Mouse (Mus musculus): ENCODE data around the gene Nkiras2.
"Not testable (repeated sequence)": the region's sequence is repeated elsewhere in the genome, so short reads cannot be mapped to it uniquely, and the experiment has no call there.

Nkiras2 gene

DNA sequence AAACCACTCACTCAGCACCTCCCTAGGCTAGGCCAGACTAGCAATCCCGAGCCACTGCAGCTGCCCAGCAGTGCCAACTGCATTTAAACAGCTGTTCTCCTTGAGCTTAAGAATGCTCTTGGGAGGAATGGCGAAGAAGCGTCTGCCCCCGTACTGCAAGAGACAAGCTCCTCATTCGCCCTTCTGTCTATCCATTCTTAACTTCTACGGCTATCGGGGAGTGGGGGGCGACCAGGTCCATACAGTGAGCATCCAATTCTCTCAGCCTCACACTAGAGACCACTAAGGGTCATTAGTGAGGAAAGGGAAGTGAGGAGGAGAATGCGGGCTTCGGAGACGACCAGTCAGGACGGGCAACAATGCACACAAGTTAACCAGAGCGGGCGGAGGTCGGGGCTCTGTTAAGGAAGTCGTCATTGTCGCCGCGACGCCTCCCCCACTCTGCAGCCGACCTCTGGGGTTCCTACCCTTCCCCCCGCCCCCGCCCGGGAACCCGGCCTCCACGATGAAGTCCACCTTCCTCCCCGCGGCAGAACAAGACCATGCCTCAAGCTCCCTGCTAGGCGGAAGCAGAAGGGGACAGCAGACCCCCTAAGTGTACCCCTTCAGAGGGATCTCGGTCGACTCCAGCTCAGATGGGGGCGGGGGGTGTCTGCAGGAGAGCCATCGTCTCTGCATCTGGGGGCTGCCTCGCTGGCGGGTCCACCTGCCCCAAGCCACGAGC lies at the start of gene Nkiras2:
TSS of gene Nkiras2 (plus strand) at position 484 of the 724 bp plus-strand sequence.
- peak; percentile 49 to 64 for DNase-seq (ENCODE audit: low spot score in 2 of 2)

DNA sequence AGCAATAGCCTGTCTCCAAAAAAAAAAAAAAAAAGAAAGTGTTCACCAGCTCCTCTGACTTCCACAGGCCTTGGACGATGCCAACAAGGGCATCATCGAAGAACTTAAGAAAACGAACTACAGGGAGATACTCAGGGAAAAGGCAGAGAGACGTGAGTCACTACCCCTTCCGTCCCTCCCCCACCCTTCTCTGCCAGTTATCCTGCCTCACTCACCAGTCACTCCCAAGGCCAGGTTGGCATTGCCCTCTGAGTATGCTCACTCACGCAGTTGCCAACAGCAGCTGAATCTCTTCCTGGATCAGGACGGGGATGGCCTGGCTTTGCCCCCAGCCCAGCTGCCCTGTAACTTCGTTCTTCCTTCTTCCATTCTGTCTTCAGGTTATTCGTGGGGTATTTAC lies 49.3 kb upstream of the Nkiras2 start:
- no peak for DNase-seq (ENCODE audit: low spot score in 2 of 2)

DNA sequence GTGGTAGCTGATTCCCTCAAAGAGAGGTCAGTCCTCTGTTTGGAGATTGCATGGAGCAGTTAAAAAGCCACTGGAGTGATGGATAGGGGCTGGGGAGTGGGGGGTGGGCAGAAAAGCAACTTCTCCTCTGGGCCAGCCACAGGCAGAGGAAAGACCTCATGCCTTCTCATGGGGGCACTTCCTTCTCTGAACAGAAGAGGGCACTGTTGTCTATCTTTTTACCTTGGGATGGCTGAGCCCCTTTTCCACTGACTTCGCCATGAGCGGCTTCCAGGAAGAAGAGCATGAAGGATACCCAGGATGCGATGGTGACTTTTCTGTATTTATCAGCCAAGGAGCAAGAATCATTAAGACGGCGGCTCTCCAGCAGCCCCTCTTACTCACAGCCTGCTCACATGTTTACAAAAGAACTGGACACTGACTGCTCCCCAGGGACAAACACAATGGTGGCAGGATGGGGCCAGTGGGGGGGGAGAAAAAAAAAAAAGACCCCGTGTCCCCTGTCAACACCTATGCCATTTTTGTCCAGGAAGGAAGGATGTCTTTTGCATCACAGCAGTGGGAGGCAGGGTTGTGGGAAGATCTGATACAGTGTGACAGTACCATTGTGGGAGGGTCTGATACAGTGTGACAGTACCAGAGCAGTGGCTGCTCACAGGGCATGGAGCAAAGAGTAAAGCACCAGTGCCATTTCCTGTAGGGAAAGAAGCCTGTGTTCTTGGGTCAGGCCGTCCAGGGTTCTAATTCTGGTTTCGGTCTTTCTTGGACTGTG lies 48.4 kb upstream of the Nkiras2 start:
- peak; percentile 44 to 69 for DNase-seq (ENCODE audit: low spot score in 2 of 2)

DNA sequence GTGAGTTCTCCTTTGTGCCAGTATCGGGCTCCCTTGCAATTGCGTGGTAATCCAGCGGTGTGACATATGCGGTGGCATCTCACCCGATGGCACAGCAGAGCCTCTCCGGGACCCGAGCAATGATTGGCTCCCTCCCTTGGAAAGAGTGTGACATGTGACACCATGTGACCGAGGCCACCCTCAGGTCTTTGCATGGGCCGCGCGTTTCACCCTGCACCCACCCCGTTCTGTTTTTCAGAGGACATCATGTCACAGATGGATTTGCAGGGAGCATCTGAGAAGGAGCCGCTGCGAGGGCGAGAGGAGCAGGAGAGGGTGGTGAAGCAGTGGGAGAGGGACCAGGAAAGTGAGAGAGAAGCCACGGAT lies 47.9 kb upstream of the Nkiras2 start:
- no peak for DNase-seq (ENCODE audit: low spot score in 2 of 2)

DNA sequence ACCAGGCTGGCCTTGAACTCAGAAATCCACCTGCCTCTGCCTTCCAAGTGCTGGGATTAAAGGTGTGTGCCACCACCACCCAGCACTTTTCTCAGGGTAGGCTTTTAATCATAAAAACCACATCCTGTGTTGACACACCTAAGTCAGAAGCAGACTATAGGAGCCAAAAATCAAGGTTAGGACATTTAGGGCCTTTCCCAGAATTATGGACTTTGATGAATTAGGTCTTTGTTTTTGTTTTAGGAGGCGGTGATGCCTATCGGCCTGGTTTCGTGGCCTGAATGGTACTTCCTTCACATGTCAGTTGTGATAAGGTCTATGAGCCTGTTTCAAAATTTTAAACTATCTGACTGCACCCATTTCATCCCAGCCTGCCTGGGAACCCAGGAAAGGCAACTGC lies 44.9 kb upstream of the Nkiras2 start:
- peak; percentile 17 to 39 for DNase-seq (ENCODE audit: low spot score in 2 of 2)

DNA sequence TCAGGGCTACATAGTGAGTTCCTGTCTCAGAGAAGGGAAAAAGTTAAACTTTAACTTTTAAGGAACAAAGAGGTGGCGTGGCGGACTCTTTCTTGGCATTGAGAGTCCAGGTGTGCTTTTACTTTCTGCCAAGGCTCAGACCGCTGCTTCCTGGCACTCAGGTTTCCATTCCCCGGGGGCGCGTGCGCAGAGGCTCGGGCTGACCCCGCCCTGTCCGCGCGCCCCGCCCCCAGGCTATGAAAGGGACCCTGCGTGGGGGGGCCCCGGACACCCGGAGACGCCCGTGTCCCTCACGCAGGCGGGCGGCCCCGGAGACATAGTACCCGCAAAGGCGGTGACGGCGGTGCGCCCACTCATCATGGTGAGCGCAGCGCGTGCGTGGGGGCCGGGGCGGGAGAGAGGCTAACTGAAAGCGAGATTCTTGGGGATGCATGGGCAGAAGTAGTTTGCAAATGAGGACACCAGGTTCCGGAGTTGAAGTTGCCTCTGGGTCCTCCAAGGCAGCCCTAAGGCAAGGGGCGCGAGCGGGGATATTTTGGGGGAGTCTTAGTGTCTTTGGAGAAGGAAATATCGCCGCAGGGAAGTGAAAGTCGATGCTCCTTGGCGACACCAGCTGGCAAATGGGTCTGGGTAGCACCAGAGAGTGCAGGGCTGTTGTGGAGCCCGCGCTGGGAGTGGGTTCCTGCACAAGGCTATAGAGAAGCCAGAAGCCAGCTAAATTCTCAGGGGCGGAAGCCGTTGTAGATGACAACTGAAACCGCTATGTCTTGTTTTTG lies 44.1 kb upstream of the Nkiras2 start, which contains the start of gene Cnp:
TSS of gene Cnp (plus strand) at position 197 of the 776 bp plus-strand sequence.
- DNase-seq (ENCODE audit: low spot score in 2 of 2): peak; percentile 67 to 79

DNA sequence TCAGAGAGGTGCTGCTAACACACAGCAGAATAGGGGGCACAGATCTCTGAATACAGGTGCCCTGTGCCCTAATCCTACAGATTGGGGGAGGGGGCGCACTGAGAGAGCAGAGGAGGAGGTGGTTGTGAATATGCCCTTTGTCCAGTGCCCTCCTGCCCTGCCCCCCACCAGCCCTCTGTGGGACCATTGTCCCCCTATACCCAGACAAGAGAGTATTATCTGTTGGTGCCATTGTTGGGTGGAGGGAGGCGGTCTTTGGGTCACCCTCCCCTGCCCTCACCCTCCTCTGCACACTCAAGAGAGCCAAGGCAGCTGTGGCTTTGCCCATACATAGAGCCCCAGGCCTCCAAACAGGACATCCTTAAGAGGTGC lies 43.6 kb upstream of the Nkiras2 start:
- DNase-seq (ENCODE audit: low spot score in 2 of 2): no peak

DNA sequence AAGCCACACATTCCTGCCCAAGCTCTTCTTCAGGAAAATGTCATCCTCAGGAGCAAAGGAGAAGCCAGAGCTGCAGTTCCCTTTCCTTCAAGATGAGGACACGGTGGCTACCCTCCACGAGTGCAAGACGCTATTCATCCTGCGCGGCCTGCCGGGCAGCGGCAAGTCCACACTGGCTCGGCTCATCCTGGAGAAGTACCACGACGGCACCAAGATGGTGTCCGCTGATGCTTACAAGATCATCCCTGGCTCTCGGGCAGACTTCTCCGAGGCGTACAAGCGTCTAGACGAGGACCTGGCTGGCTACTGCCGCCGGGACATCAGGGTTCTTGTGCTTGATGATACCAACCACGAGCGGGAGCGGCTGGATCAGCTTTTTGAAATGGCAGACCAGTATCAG lies 42.8 kb upstream of the Nkiras2 start:
- no peak for DNase-seq (ENCODE audit: low spot score in 2 of 2)

DNA sequence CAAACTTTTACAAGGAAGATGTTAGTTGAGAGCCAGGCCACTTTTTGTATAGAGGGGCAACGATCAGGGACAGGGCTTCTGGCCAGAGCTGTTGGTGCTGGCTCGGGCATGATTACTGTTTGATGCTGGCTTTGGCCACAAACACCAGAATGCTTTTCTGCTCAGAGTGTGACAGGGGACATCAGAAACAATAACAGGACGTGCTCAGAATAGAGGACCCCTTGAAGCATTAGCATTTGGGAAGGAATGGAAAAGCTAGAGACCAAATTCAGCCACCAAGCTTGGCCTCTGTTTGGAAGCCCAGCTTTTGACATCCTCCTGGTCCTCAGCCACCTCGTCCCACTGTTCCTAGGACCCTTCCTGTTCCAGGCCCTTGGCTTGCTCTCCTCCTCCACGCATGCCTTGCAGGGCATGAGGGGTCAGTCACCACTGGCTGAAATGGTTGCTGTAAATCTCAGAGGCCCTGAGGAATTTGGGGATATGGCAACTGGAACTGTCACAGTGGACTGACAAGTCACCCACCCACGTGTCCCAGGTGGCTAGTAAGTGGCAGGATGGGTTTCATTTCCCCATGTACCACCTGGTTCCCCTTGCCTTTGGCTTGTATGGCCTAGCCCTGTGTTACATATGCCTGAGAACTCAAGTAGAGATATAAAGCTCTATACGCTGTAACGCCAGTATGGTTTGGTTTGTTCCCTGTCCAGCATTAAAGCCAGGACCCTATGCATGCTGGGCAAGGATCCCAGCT lies 41.0 kb upstream of the Nkiras2 start:
- DNase-seq (ENCODE audit: low spot score in 2 of 2): peak in 1 of 2 experiments; percentile 53

DNA sequence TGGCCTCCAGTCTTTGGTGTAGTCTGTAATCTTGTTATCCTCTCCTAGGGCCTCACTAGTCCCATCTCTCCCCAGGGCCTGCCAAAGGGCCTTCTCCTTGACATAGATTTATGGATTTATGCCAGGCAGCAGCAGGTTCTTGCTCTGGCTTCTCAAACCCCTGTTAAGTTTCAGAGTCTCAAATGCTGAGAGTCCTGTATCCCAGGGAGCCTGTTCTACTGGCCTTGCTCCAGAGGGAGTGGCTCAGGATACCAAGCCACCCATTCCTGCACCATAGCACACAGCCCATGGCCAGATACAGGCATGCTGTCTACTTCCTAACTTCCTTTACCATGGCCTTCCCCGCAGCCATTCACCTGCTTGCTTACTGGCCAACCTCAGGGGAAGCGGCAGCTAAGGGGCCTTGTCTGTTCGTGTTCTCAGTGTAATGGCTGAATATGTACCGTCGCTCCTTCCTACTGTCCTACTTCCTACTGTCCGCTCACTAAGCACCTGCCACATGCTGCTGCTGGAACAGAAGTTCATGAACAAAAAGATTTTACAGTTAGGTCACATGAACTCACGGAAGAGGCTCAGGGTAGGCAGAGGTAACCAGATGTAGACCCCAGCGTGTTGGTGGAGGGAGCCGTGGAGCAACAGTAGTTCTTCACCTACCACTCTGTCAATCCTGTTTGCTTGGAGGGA lies 39.8 kb upstream of the Nkiras2 start:
- DNase-seq (ENCODE audit: low spot score in 2 of 2): no peak

DNA sequence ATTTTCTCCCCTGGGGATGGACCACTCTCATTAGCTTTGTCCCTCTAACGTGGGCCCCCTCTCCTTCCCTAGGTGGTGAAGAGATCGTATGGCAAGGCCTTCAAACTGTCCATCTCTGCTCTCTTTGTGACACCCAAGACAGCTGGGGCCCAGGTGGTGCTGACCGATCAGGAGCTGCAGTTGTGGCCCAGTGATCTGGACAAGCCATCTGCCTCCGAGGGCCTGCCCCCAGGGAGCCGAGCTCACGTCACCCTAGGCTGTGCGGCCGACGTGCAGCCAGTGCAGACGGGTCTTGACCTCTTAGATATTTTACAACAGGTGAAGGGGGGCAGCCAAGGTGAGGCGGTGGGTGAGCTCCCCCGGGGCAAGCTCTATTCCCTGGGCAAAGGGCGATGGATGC lies 38.8 kb upstream of the Nkiras2 start:
- no peak for DNase-seq (ENCODE audit: low spot score in 2 of 2)

DNA sequence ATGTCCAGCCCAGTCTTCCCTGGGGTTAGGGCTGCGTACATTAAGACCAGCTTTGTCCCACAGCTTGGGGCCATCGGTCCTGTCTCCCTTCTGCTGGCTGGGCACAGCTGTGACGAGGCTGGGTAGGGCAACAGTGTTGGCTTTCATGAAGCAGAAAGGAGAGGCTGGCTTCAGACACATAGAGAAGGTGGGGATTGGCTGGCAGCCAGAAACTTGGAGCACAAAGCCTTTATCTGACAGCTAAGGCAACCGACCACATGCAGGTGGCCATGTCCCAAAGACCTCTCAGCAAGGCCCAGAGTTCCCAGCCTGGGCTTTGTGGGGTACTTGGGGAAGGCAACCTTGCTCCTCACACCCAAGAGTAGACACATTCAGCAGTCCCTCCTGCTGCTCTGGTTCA lies 37.3 kb upstream of the Nkiras2 start:
- no peak for DNase-seq (ENCODE audit: low spot score in 2 of 2)

DNA sequence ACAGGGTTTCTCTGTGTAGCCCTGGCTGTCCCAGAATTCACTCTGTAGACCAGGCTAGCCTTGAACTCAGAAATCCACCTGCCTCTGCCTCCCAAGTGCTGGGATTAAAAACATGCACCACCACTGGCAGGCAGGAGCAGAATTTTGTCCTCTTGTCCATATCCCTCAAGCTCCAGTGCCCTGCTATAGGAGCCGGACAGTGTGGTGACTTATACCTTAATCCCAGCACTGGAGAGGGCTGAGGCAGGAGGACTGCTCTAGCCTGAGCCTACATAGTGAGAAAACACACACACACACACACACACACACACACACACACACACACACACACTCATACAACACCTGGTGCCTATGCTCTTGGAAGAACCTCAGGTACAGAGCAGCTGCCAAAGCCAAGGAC lies 36.6 kb upstream of the Nkiras2 start:
- DNase-seq (ENCODE audit: low spot score in 2 of 2): not testable (repeated sequence)

DNA sequence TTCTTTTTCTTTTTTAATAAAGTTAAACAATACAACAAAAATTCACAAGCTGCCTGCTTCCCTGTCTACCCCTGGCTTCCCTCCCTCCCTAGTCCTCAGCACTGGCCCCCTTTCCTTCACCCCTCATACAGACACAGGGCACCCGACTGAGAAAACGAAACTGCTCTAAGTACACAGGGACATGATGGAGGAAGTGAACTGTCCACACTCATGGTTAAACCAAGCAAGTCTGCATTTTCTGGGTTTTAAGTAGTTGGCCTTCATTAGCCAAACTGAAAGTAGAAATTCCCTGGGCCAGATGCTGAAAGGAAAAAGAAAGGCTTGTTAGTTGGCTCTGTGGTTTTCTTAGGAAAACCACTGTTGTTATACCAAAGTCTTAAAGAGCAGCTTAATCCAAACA lies 36.2 kb upstream of the Nkiras2 start:
- DNase-seq (ENCODE audit: low spot score in 2 of 2): no peak

DNA sequence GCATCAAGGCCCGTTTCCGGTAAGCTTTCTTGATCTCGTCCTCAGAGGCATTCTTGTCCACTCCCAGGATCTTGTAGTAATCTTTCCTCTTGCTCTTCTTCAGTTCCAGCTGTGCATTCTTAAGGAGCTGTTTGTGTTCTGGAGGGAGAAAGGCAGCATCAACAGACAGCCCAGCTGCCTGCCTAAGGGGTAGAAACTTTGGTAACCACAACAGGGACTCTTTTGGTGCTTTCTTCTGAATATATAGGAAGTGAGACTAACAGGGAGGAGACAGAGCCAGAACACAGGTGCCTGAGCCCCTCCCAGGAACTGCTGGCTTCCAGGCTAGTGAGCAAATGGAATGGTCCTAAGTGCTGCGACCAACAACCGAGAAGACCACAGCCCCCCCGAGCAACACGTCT lies 34.5 kb upstream of the Nkiras2 start:
- DNase-seq (ENCODE audit: low spot score in 2 of 2): no peak

DNA sequence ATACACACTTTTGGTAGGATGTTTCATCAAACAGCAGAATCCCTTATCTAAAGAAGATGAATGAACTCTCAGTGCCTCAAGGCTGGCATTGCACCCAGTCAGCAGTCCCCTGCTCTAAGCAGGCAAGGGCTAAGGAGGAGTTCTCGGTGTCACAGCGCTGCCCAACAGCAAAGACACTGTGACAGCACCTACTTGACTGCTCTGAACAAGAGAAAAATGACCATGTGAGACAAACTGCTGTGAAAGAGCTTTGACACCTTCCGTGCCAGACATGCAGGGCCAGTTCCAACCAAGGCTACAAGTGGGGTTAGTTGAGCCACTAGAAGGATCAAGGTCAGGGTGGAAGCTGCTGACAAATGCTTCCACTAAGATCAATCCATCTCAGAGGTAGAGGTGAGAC lies 33.9 kb upstream of the Nkiras2 start:
- no peak for DNase-seq (ENCODE audit: low spot score in 2 of 2)

DNA sequence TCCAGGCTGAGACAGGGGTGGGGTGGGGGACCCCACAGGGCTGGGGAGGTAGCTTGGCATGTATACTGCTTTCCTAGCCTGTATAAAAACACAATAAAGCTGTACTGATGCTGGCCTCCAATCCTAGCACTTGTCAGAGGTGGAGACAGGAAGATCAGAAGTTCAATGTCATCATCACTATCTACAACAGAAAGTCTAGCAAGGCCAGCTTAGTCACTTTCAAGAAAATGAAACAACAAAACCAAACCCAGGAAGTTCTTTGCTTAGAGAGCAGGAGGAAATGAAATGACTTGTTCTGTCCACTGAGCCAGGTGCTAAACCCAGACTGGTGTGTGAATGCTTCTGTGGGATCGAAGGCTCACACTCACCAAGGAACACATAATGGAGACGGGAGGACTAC lies 30.6 kb upstream of the Nkiras2 start:
- DNase-seq (ENCODE audit: low spot score in 2 of 2): no peak

DNA sequence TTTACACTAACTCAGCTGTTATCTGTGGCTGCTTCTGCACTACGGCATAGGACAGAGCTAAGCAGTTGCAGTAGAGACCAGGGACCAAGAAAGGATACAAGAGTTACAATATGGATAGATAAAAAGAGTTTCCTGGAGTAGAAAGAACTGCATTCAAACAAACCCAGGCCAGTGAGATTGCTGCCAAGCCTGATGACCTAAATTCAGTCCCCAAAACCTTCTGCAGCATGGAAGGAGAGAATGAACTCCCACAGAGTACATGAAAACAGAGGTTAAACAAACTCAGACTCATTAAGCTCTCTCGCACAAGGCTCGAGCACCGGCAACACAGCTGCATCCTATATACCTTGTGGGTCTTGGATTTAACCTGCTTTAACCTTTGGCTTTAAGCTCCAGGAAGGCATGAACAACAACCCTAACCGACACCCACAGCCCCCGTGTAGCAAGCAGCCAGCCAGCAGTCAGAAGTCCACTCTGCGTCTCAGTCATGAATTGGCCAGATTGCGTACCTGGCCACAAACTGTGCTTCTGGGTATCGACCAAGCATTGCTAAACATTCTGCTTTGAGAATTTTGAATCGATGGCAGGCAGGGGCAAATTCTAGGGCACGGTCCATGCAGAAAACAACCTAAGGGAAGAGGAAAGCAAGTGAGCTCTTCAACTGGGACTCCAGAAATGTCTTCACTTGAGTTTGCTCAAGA lies 26.5 kb upstream of the Nkiras2 start:
- DNase-seq (ENCODE audit: low spot score in 2 of 2): no peak

DNA sequence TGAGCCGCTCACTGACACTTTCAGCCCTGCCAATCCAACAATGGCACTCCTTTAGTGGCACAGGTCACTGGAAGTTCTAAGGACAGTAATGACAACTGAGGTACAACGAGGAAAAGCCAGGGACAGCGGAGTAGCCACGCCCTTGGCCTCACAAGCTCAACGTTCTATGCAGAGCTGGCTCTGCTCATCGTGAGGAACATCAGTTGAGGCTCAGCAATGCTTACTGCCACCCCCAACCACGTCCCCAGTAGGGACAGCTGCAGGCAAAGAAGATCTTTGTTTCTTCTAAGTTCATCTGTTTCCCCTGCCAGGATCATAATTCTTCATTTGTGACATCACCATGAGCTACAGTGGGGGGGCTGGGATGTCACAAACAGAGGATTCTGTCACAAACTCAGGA lies 24.4 kb upstream of the Nkiras2 start:
- no peak for DNase-seq (ENCODE audit: low spot score in 2 of 2)

DNA sequence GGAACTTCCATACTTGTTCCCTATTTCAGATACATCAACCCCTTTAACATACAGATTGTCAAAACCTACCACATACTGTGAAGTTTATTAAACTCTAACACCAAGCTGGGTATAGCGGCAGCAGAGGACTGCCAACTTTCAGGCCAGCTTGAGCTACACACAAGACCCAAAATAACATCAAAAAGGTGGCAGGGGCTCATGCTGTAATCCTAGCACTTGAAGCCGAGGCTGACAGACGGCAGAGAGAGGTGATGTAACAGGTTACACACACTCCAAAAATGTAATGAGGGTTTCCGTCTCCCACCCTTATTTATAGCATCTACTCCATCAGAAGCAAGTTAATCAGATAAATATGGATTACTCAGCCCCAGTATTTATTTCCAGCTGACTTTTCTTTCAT lies 23.5 kb upstream of the Nkiras2 start:
- DNase-seq (ENCODE audit: low spot score in 2 of 2): no peak

DNA sequence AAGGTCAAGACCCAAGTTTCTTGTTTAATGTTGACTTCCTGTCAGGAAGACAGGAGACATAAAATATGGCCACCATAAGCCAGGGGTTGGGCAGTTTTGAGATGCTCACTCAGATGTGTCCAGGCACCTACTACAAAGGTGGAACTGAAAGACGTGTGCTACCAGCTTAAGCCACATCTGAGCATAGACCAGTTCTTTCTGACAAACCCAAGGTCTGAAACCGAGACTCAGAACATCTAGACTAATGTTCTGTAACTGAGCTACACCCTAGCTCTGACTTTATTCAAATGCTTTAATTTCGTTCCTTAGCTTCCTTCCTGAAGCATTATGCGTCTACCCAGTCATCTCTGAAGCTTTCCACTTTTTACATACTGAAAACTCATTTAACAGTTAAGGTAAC lies 21.0 kb upstream of the Nkiras2 start:
- no peak for DNase-seq (ENCODE audit: low spot score in 2 of 2)

Measured in natural killer cell, adult 2 months (primary cell).